Mouse (Mus musculus): Measurements from ENCODE around the gene Kbtbd6. TPM values are rescaled to one million over a fixed set of nuclear protein-coding genes. Genes with fewer than 3 reads are reported as not detected.
"Not testable (repeated sequence)": the region's sequence is repeated elsewhere in the genome, so short reads cannot be mapped to it uniquely, and the experiment has no call there.

Gene Kbtbd6
- polyA plus RNA-seq, 1 experiment from 2014 or later = 3.0 TPM

DNA sequence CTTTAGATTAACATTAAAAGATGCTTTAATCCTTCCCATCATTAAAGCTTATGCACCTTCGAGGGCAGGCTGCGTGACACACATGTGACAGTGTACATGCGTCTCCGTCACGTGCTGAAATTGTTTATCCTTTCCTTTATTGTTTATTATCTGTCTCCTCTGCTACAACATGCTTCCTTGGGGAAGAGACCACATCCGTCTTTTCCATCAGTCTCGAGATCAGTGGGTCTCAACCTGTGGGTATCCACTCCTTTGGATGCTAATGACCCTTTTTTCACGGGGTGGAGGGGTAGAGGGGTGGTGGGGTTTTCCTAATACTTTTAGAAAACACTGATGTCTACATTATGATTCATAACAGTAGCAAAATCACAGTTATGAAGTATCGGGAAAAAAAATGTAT lies 7.0 kb upstream of the Kbtbd6 start:
- no peak overlapping the region for H3K9ac ChIP-seq (replicated peaks)
- H3K4me2 ChIP-seq (replicated peaks) = peak overlapping the region; percentile 51
- no peaks in the 10 kb centered on the region for H3K9me3 ChIP-seq
- ATAC-seq (replicated peaks) = peak; percentile 29
- 66% methylated on average over 9 of the region's 9 CpGs for WGBS
- peaks cover 17% of the 10 kb centered on the region for H3K4me1 ChIP-seq
- no peaks in the 10 kb centered on the region for H3K36me3 ChIP-seq
- no peaks in the 10 kb centered on the region for H3K27me3 ChIP-seq
- peak overlapping the region; percentile 87 for H3K27ac ChIP-seq (replicated peaks)
- H3K4me3 ChIP-seq = peak overlapping the region; percentile 38; the same call in 1 of the 2 replicates

GRCm38 (mm10) chr14:79445055-79445620 lies 6.5 kb upstream of the Kbtbd6 start:
- ATAC-seq (replicated peaks) = peak; percentile 87
- Histone ChIP-seq H3K27ac (replicated peaks) (peak overlapping the region; percentile 87), H3K4me2 (replicated peaks) (peak overlapping the region; percentile 51), H3K27me3 (no peaks in the 10 kb centered on the region), H3K4me3 (peak overlapping the region; percentile 38), H3K9ac (replicated peaks) (peak overlapping the region; percentile 32; the same call in 1 of the 2 replicates), H3K4me1 (peaks cover 17% of the 10 kb centered on the region), H3K9me3 (no peaks in the 10 kb centered on the region), H3K36me3 (no peaks in the 10 kb centered on the region)
- WGBS = 4% methylated on average over 16 of the region's 16 CpGs

DNA sequence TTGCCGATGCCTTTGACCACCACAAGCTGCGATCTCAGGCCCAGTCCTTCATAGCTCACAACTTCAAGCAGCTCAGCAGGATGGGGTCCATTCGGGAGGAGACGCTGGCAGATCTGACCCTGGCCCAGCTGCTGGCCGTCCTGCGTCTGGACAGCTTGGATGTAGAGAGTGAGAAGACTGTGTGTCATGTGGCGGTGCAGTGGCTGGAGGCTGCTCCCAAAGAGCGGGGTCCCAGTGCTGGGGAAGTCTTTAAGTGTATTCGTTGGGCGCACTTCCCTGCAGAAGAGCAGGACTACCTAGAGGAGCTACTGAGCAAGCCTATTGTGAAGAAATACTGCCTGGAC lies 928 bp downstream of the Kbtbd6 start:
- WGBS = 100% methylated on average over 8 of the region's 10 CpGs
- H3K27me3 ChIP-seq; H3K4me1 ChIP-seq; H3K9ac ChIP-seq (replicated peaks); H3K4me2 ChIP-seq (replicated peaks); H3K4me3 ChIP-seq; H3K27ac ChIP-seq (replicated peaks); H3K36me3 ChIP-seq; H3K9me3 ChIP-seq: not testable (repeated sequence)
- peak; percentile 39 for ATAC-seq (replicated peaks)

DNA sequence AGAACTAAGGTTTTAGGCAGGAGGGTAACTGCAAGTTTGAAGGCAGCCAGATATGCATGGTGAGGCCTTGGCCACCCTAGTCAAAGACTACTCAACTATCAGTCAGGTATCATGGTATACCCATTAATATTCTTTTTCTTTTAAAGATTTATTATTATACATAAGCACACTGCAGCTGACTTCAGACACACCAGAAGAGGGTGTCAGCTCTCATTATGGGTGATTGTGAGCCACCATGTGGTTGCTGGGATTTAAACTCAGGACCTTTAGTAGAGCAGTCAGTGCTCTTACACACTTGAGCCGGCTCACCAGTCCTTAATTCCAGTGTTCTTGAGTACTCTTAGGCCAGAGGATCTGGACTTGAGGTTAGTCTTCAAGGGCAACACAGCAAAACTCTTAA lies 8.8 kb downstream of the Kbtbd6 start:
- Histone ChIP-seq H3K9ac (replicated peaks) (no peak overlapping the region), H3K9me3 (no peaks in the 10 kb centered on the region), H3K36me3 (peaks cover 43% of the 10 kb centered on the region), H3K27me3 (no peaks in the 10 kb centered on the region), H3K4me3 (no peak overlapping the region), H3K4me1 (no peaks in the 10 kb centered on the region), H3K27ac (replicated peaks) (no peak overlapping the region), H3K4me2 (replicated peaks) (no peak overlapping the region)
- ATAC-seq (replicated peaks) = no peak
- 79% methylated on average over 1 of the region's 1 CpGs for WGBS

GRCm38 (mm10) chr14:79460988-79461387 lies 9.4 kb downstream of the Kbtbd6 start:
- Histone ChIP-seq H3K9ac (replicated peaks) (no peak overlapping the region), H3K4me3 (no peak overlapping the region), H3K27me3 (no peaks in the 10 kb centered on the region), H3K9me3 (no peaks in the 10 kb centered on the region), H3K4me2 (replicated peaks) (no peak overlapping the region), H3K27ac (replicated peaks) (no peak overlapping the region), H3K4me1 (no peaks in the 10 kb centered on the region), H3K36me3 (peaks cover 49% of the 10 kb centered on the region)
- no peak for ATAC-seq (replicated peaks)
- 90% methylated on average over 4 of the region's 4 CpGs for WGBS

GRCm38 (mm10) chr14:79465623-79466022 lies 14.0 kb downstream of the Kbtbd6 start:
- Histone ChIP-seq H3K27me3 (no peaks in the 10 kb centered on the region), H3K9ac (replicated peaks) (no peak overlapping the region), H3K9me3 (no peaks in the 10 kb centered on the region), H3K36me3 (peaks cover 77% of the 10 kb centered on the region), H3K27ac (replicated peaks) (no peak overlapping the region), H3K4me3 (no peak overlapping the region), H3K4me1 (no peaks in the 10 kb centered on the region), H3K4me2 (replicated peaks) (no peak overlapping the region)
- no peak for ATAC-seq (replicated peaks)
- 84% methylated on average over 1 of the region's 1 CpGs for WGBS

GRCm38 (mm10) chr14:79467621-79468020 lies 16.0 kb downstream of the Kbtbd6 start:
- no peaks in the 10 kb centered on the region for H3K9me3 ChIP-seq
- H3K36me3 ChIP-seq = peaks cover 80% of the 10 kb centered on the region
- WGBS = 23% methylated on average over 3 of the region's 3 CpGs
- no peaks in the 10 kb centered on the region for H3K27me3 ChIP-seq
- H3K4me3 ChIP-seq = no peak overlapping the region
- ATAC-seq (replicated peaks) = no peak
- H3K9ac ChIP-seq (replicated peaks) = no peak overlapping the region
- H3K4me2 ChIP-seq (replicated peaks) = no peak overlapping the region
- no peak overlapping the region for H3K27ac ChIP-seq (replicated peaks)
- no peaks in the 10 kb centered on the region for H3K4me1 ChIP-seq

DNA sequence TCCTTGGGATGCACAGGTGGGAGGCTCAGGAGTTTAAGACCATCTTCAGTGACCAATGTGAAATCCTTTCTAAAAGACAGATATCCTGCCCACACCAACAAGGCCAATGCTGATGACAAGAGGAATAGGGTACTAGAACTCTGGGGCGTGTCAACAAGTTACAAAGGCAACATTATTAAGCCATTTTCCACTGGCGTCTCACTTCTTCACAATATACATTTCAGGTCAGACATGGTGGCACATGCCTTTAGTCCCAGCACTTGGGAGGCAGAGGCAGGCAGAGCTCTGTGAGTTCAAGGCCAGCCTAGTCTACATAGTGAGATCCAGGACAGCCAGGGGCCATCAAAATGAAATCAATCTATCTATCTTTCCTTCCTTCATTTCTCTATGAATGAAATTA lies 21.7 kb downstream of the Kbtbd6 start:
- Histone ChIP-seq H3K4me1 (peaks cover 6% of the 10 kb centered on the region; the same call in 1 of the 2 replicates), H3K4me2 (replicated peaks) (no peak overlapping the region)

GRCm38 (mm10) chr14:79480624-79481338 lies 29.1 kb downstream of the Kbtbd6 start, which contains the start of gene Elf1:
Gene Elf1 (plus strand): TSS chr14:79481194.
- WGBS = 1% methylated on average over 73 of the region's 96 CpGs
- Histone ChIP-seq H3K4me2 (replicated peaks) (peak within 1 kb of the TSS; percentile 60), H3K4me3 (peak within 1 kb of the TSS; percentile 82), H3K9me3 (no peaks in the 10 kb centered on the region), H3K9ac (replicated peaks) (peak within 1 kb of the TSS; percentile 95), H3K27me3 (no peaks in the 10 kb centered on the region), H3K36me3 (peaks cover 9% of the 10 kb centered on the region), H3K27ac (replicated peaks) (peak within 1 kb of the TSS; percentile 100), H3K4me1 (peaks cover 41% of the 10 kb centered on the region)
- peak; percentile 82 for ATAC-seq (replicated peaks)

More for the DNA sequence above, 21.7 kb downstream of the Kbtbd6 start:
- Histone ChIP-seq H3K4me3 (no peak overlapping the region), H3K27me3 (no peaks in the 10 kb centered on the region), H3K27ac (replicated peaks) (no peak overlapping the region), H3K36me3 (peaks cover 70% of the 10 kb centered on the region), H3K9ac (replicated peaks) (no peak overlapping the region), H3K9me3 (no peaks in the 10 kb centered on the region)
- no peak for ATAC-seq (replicated peaks)
- 90% methylated on average over 2 of the region's 2 CpGs for WGBS

DNA sequence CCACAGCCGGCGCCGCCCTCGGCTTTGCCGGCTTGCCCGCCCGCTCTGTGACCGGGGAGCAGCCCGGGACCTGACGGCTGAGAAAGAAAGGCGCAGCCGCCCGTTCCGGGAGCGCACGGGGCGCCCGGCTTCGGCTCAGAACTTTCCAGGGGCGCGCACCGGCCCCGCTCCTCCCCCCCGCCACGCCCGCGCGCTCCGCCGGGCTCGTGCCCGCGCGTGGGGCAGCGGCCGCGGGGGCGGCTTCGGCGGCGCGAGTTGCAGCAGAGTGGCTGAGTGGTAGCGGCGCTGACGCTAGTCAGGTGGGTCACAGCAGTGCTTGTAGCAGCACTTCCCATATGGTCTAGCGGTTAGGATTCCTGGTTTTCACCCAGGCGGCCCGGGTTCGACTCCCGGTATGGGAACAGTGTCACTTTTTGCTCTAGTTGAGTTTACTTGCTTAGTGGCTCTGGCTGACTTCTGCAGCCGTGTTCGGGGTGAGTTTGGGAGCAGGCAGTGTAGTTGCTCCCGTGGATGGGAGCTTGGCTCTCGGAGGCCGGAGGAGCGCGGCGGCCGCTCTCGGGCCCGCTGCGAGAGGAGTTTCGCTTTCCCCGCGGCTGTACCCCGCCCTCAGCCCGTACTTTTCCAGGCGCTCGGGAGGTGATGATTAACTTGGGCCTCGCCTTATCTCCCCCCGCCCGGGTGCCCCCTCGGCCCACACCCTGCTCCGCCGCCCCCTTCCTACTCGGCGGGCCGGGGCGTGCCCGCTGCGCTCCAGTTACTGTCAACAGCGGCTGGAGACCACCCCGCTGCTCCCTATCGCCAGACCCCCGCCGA lies 29.9 kb downstream of the Kbtbd6 start, which contains the start of gene Wbp4:
TSS of gene Wbp4 (minus strand) at position 182 of the 813 bp plus-strand sequence.
- Histone ChIP-seq H3K9me3 (no peaks in the 10 kb centered on the region), H3K27me3 (no peaks in the 10 kb centered on the region), H3K9ac (replicated peaks) (peak within 1 kb of the TSS; percentile 95), H3K4me3 (peak within 1 kb of the TSS; percentile 82), H3K36me3 (peaks cover 7% of the 10 kb centered on the region), H3K4me2 (replicated peaks) (peak within 1 kb of the TSS; percentile 60), H3K27ac (replicated peaks) (peak within 1 kb of the TSS; percentile 100), H3K4me1 (peaks cover 41% of the 10 kb centered on the region)
- WGBS = under 1% methylated on average over 79 of the region's 86 CpGs
- ATAC-seq (replicated peaks) = peak; percentile 95

DNA sequence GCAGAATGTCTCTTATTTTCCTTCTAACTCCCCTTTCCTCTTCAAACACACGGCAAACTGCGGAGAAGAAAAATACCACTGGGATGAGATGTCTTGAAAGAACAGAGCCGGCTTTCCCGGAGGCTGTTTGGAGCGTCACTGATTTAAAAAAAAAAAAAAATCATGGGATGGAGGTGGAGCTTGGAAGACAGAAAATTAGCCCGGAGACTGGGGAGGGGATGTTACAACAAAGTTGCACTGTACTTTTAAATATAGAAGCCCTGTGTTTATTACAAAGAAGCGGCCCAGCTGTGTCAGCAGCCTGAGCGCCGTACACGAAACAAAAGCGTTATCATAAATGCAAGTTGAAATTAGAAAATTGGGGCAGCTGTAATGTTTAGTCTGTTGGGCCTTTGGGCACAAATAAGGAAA lies 30.6 kb downstream of the Kbtbd6 start:
- Histone ChIP-seq H3K27me3 (no peaks in the 10 kb centered on the region), H3K4me1 (peaks cover 47% of the 10 kb centered on the region), H3K27ac (replicated peaks) (peak overlapping the region; percentile 100), H3K9ac (replicated peaks) (peak overlapping the region; percentile 95), H3K4me2 (replicated peaks) (peak overlapping the region; percentile 60), H3K36me3 (peaks cover 2% of the 10 kb centered on the region; the same call in 1 of the 2 replicates), H3K4me3 (peak overlapping the region; percentile 82), H3K9me3 (no peaks in the 10 kb centered on the region)
- 1% methylated on average over 11 of the region's 11 CpGs for WGBS
- ATAC-seq (replicated peaks) = no peak

Data from forebrain, embryonic 15.5 days (tissue).